Mouse (Mus musculus) G1E (cell line): Measurements from ENCODE around the gene Man1b1.

Experiments
- CTCF ChIP-seq: IDR thresholded peaks from 2 replicates; pipeline ENCODE4 v1.5.1; 2012; ENCODE audit warnings: low read depth, low read length, inconsistent platforms, mixed read lengths
- GATA1 ChIP-seq: IDR thresholded peaks from 2 replicates; pipeline ENCODE4 v1.6.1; 2012; ENCODE audit warnings: borderline replicate concordance, low read length, inconsistent platforms, mixed read lengths
- TAL1 ChIP-seq: conservative IDR thresholded peaks from 2 replicates; pipeline ENCODE4 v1.6.1; 2012; ENCODE audit warnings: low read depth, low read length, inconsistent platforms, mixed read lengths

GRCm38 (mm10) chr2:25365091-25365761 lies 33.1 kb downstream of the Man1b1 start, which contains the start of gene Uap1l1:
- TF ChIP-seq CTCF (no peak), GATA1 (no peak), TAL1 (no peak)
